Mouse (Mus musculus): ENCODE data around the gene Lpcat4.

GRCm38 (mm10) chr2:112246193-112246592 is 6.9 kb downstream of the Lpcat4 start:
- TF ChIP-seq EP300 (IDR thresholded peaks at IDR 0.05; ENCODE audit: low read depth) (no peak), CTCF (IDR thresholded peaks at IDR 0.05; ENCODE audit: low read depth) (no peak)

Measured in heart, postnatal 0 days (tissue).